Comparison of ENCODE assay signal across 29 mouse cellular contexts in genomic region chr2:143735442-143735841, GRCm38 (mm10).
"Had no signal": no experiment of that assay in that cellular context is flagged by ENCODE, and none has a peak within 500 bp of the region (broad histone marks: within the 10 kb centered on the region; RNA-seq: fewer than 3 reads in every experiment).

No protein-coding gene starts in this region.

- H3K4me3 ChIP-seq: limb, embryonic 10.5 days; limb, embryonic 12.5 days; limb, embryonic 13.5 days; limb, embryonic 15.5 days; liver, embryonic 12.5 days; liver, embryonic 13.5 days; liver, embryonic 15.5 days; lung, embryonic 15.5 days; megakaryocyte, embryonic 14.5 days; midbrain, embryonic 12.5 days; midbrain, embryonic 13.5 days; midbrain, embryonic 15.5 days; myocyte; neural tube, embryonic 12.5 days had no signal

- H3K36me3 ChIP-seq: limb, embryonic 10.5 days; limb, embryonic 12.5 days; limb, embryonic 13.5 days; limb, embryonic 15.5 days; liver, embryonic 12.5 days; liver, embryonic 13.5 days; liver, embryonic 15.5 days; lung, embryonic 15.5 days; midbrain, embryonic 12.5 days; midbrain, embryonic 13.5 days; midbrain, embryonic 15.5 days; neural tube, embryonic 12.5 days had no signal

- DNase-seq: left cerebral cortex, postnatal 4 days; liver; liver, embryonic 13.5 days; liver, postnatal 0 days; lung, adult 18-20 months; lung, adult 2 months; lung, embryonic 14.5 days; lung, postnatal 10 days; lung, postnatal 14 days; lung, postnatal 36 days; lung, postnatal 4 days; midbrain, embryonic 14.5 days had no signal

- H3K9ac ChIP-seq: limb, embryonic 12.5 days; limb, embryonic 13.5 days; limb, embryonic 15.5 days; liver, embryonic 12.5 days; liver, embryonic 13.5 days; liver, embryonic 14.5 days; liver, embryonic 15.5 days; liver, postnatal 0 days; lung, embryonic 14.5 days; lung, embryonic 15.5 days; midbrain, embryonic 12.5 days; midbrain, embryonic 13.5 days; midbrain, embryonic 15.5 days; neural tube, embryonic 12.5 days had no signal

- H3K27me3 ChIP-seq: limb, embryonic 12.5 days; limb, embryonic 13.5 days; limb, embryonic 15.5 days; liver, embryonic 12.5 days; liver, embryonic 13.5 days; liver, embryonic 15.5 days; lung, embryonic 15.5 days; megakaryocyte, embryonic 14.5 days; midbrain, embryonic 12.5 days; midbrain, embryonic 13.5 days; midbrain, embryonic 15.5 days; neural tube, embryonic 12.5 days had no signal

- H3K27ac ChIP-seq: limb, embryonic 10.5 days; limb, embryonic 12.5 days; limb, embryonic 13.5 days; limb, embryonic 15.5 days; liver, embryonic 12.5 days; liver, embryonic 13.5 days; liver, embryonic 14.5 days; liver, embryonic 15.5 days; lung, embryonic 15.5 days; macrophage; midbrain, embryonic 12.5 days; midbrain, embryonic 13.5 days; midbrain, embryonic 15.5 days; neural tube, embryonic 12.5 days had no signal

- H3K9me3 ChIP-seq: limb, embryonic 10.5 days; limb, embryonic 12.5 days; limb, embryonic 13.5 days; limb, embryonic 15.5 days; liver, embryonic 12.5 days; liver, embryonic 13.5 days; liver, embryonic 15.5 days; lung, embryonic 15.5 days; megakaryocyte, embryonic 14.5 days; midbrain, embryonic 12.5 days; midbrain, embryonic 13.5 days; midbrain, embryonic 15.5 days; neural tube, embryonic 12.5 days had no signal

- H3K4me1 ChIP-seq: limb, embryonic 10.5 days; limb, embryonic 12.5 days; limb, embryonic 13.5 days; limb, embryonic 15.5 days; liver, embryonic 12.5 days; liver, embryonic 13.5 days; liver, embryonic 15.5 days; lung, embryonic 15.5 days; megakaryocyte, embryonic 14.5 days; midbrain, embryonic 12.5 days; midbrain, embryonic 13.5 days; midbrain, embryonic 15.5 days; neural tube, embryonic 12.5 days had no signal

- H3K4me2 ChIP-seq: limb, embryonic 12.5 days; limb, embryonic 13.5 days; limb, embryonic 15.5 days; liver, embryonic 11.5 days; liver, embryonic 12.5 days; liver, embryonic 13.5 days; liver, embryonic 15.5 days; lung, embryonic 14.5 days; lung, embryonic 15.5 days; midbrain, embryonic 11.5 days; midbrain, embryonic 12.5 days; midbrain, embryonic 13.5 days; midbrain, embryonic 15.5 days; neural tube, embryonic 12.5 days had no signal
